Mouse (Mus musculus): ENCODE results near the gene Lrrc28.
A peak's percentile ranks its signal among the peaks of the same experiment; 100 is the strongest.

Lrrc28 gene

DNA sequence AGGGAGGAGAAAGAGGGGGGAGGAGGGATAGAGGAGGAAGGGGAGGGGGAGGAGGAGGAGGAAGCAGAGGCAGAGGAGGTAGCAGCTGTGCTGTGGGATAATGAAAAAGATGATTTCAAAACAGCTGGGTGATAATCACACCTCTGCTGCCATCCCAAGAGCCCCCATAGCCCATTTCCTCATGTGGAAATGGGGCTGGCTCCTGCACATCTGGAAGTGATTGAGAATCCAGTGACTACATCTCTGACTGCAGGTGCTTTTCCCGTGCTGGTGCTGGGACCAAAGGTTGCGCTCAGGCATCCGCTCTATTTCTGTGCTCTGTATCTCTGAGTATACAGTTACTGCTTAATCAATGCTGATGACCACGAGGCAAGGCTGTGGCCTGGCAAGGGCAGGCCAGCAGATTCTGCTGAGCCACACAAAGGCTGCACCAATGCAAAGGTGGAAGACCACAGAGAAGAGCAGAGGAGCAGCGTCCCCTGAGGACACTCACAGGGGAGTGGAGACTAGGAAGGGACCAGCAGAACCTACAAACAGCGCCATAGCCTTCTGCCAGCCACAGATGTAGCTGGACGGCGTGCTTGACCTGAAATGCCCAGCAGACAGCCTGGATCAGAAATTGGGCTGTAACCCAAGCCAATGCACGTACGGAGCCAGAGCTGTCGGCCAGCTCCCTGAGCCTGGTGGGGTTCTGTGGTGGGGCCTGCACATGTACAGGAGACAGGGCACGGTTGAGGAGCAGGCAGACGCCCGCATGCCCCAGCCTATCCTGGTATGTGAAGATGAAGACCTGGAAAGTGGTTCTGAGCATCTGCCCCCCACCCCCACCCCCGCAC is 157.9 kb downstream of the Lrrc28 start:
- no peak for DNase-seq (ENCODE audit: low spot score in 2 of 2)

- DNase-seq (ENCODE audit: low spot score in 2 of 2): no peak
Measured at GRCm38 (mm10) chr7:67486417-67486816, 158.7 kb downstream of the Lrrc28 start.

GRCm38 (mm10) chr7:67483698-67484097 is 161.4 kb downstream of the Lrrc28 start:
- no peak for DNase-seq (ENCODE audit: low spot score in 2 of 2)

DNA sequence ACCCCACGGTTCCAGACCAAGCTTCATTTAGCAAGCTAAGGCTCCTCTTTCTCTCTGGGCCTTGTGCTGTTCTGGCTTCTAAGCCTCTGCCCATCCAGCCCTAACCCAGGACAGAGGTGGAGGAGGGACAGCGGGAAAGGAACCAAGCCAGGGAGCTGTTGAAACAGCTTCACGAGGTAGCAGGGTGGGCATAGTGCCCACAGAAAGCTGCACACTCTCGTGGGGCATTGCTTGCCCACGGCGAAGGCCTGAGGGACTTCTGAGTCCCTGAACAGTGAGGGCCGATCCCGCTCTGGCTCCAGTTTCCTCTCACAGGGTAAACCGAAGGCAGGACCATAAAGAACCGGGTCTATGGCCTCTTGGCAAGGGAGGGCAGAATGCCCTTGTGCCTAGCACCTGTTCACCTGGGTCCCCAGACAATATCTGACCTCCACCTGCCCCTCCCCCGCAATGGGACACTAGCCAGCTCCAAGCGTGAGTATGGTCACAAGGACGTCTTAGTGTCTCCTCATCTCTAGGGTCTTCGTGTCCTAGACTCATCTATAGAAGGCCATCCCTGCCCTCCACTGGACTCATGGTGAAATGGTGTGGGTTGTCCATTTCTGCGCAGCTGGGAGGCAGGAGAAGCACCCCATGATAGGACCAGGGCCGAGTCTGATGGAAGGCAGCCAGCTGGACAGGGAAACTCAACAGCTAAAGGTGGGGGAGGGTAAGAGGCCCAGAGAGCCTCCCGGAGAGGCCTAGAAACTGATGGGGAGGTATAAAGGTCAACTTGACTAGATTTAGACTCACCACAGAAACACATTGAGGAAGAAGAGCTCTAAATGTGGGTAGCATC is 165.3 kb downstream of the Lrrc28 start:
- DNase-seq (ENCODE audit: low spot score in 2 of 2): no peak

DNA sequence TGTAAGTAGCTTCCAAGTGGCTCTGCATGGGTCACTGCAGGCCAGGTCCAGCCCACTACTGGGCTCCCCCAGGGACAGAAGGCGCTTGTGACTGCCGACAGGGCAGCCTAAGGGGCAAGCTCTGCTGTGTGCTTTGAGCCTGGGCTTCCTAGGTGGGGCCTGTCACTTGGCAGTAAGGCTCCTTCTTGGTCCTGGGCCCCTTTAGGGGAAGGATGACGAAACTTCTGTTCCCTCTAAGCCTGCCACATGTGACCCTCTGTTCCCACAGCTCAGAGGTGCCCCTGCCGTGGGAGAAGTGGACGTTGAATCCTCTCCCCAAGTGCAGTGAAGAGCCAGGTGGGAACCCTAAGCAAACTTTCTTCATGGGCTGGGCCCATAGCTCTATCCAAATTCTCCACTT is 165.9 kb downstream of the Lrrc28 start:
- DNase-seq (ENCODE audit: low spot score in 2 of 2): no peak

- no peak for DNase-seq (ENCODE audit: low spot score in 2 of 2)
Measured at GRCm38 (mm10) chr7:67477996-67478395, 167.1 kb downstream of the Lrrc28 start.

DNA sequence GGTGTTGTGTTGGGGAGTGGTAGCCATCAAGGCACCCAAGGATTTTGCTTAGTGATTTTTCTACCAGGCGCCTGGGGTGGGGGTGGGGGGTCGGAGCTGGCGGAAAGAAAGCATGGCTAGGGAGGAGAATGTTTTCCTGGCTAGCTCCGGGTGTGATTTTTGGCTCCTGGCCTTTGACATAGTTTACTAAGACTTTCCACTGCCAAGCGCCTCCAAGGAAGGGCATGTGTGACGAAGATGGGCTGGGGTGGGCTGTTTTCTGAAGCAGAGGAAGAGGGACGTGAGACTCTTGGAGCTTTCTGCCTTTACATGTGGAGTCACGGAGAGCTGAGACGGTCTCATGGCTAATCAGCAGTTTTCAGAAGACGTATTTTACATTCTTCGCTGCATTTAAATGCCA is 173.8 kb downstream of the Lrrc28 start:
- peak in 1 of 2 experiments; percentile 45 for DNase-seq (ENCODE audit: low spot score in 2 of 2)

- DNase-seq (ENCODE audit: low spot score in 2 of 2): no peak
Measured at GRCm38 (mm10) chr7:67468802-67469408, 176.2 kb downstream of the Lrrc28 start.

DNA sequence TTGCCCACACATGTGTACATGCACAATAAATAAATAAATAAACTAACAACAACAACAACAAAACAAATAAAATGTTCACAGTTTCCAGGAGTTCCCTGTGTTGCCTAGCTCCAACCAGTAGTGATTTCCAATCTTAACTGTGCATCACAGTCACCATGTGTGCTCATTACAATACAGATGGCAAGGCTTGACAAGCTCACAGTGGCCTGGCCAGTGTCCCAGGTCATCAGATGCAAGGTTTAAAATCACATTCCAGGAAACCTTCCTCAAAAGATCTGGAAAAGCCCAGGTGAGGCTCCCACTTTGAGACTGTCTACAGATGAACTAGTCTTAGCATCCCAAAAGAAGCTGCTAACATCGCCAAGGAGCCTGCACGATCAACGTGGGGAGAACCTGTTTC is 176.9 kb downstream of the Lrrc28 start:
- no peak for DNase-seq (ENCODE audit: low spot score in 2 of 2)

DNA sequence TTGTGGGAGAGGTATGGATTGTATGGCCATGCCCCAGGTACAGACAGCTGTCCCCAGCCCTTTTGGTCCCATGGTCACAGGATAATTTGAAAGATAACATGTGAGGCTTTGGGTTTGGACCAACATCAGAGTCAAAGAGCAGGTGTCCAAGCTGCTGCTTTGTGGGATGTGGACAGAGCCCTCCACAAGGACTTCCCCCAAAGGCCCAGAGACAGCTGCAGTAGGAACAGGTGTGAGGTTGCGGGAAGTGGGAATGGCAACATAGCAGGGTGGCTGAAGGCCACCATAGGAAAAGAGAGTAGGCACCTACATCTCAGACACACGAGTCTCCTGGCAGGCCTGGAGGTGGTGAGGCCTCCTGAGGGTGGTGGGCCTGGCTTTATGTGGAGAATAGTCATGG is 178.7 kb downstream of the Lrrc28 start:
- no peak for DNase-seq (ENCODE audit: low spot score in 2 of 2)

DNA sequence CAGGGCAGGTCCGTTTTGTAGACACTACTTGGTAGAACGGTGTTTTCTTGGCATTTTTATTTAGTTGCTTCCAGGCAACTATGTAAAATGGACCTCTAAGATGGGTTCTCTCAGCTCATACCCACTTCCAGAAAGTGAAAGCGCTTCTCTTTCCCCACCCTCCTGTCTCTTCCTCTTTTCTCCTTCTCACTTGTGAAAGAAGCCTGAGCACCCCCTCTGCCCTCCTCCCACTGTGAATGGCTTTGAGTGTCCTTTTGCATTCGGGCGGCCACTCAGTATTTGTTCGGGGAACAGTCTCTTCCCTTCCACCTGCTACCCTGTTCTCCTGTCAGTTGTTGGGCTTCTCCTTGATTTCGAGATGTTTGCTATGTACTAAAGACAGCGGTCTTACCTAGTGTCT is 180.4 kb downstream of the Lrrc28 start:
- DNase-seq (ENCODE audit: low spot score in 2 of 2): no peak

GRCm38 (mm10) chr7:67463565-67463964 is 181.5 kb downstream of the Lrrc28 start:
- DNase-seq (ENCODE audit: low spot score in 2 of 2): no peak

All from urinary bladder, postnatal 4 days (tissue).